In genomic region chr3:88605666-88606065, GRCm38 (mm10) we compare ENCODE assay signal across 8 mouse cellular contexts. TPM values are rescaled to one million over a fixed set of nuclear protein-coding genes. Genes with fewer than 3 reads are reported as not detected.
DNase-seq lines count a peak whose midpoint lies in the region; ATAC-seq and TF ChIP-seq lines count a peak whose summit lies in the region.
"Not testable (repeated sequence)": the region's sequence is repeated elsewhere in the genome, so short reads cannot be mapped to it uniquely, and the experiment has no call there.

Gene Arhgef2 (plus strand): TSS chr3:88605966.

- not testable (repeated sequence) for H3K27me3 ChIP-seq in E14TG2a.4 (ENCODE audit: insufficient read depth, low read length); heart, postnatal 0 days (ENCODE audit: control insufficient read depth, insufficient read depth, low read length); kidney, adult 2 months (replicated peaks; ENCODE audit: control insufficient read depth, insufficient read depth, low read length); megakaryocyte, embryonic 14.5 days (replicated peaks); small intestine, adult 2 months (ENCODE audit: control insufficient read depth, insufficient read depth, low read length)

- ATAC-seq in common myeloid progenitor, adult 5-6 weeks (replicated peaks; ENCODE audit: low read depth, poor library complexity, severe bottlenecking); heart, postnatal 0 days (ENCODE audit: insufficient read depth, low read depth): not testable (repeated sequence)

- not testable (repeated sequence) for H3K4me2 ChIP-seq in heart, postnatal 0 days (ENCODE audit: low read depth, low read length)

- intact Hi-C loops in left cerebral cortex, postnatal 4 days (cut with DNase I): loop anchor here (10.0 kb wide), 1 partner anchor 139 kb away; no protein-coding TSS in a partner anchor

- 77% methylated on average over 2 of the region's 2 CpGs for WGBS in heart, postnatal 0 days
- WGBS in kidney, adult 2 months: 94% methylated on average over 2 of the region's 2 CpGs
- WGBS in small intestine, adult 2 months: 100% methylated on average over 2 of the region's 2 CpGs

- H3K9ac ChIP-seq in heart, postnatal 0 days (replicated peaks; ENCODE audit: low read depth, low read length): not testable (repeated sequence)

- TF ChIP-seq POLR2A in kidney, adult 2 months (IDR thresholded peaks at IDR 0.05; ENCODE audit: low read depth, low read length); small intestine, adult 2 months (IDR thresholded peaks at IDR 0.05; ENCODE audit: low read depth, low read length): not testable (repeated sequence)

- TF ChIP-seq EP300 in heart, postnatal 0 days (IDR thresholded peaks at IDR 0.05; ENCODE audit: low read depth): not testable (repeated sequence)

- 0 out of 2 replicates have a peak within 1 kb of the TSS, but pooled peaks have one; percentile 23 for H3K27ac ChIP-seq in heart, postnatal 0 days (ENCODE audit: low read depth)
- not testable (repeated sequence) for H3K27ac ChIP-seq in kidney, adult 2 months (ENCODE audit: insufficient read depth, low read depth, low read length); small intestine, adult 2 months (ENCODE audit: insufficient read depth, low read depth, low read length)

- not testable (repeated sequence) for DNase-seq in gastrocnemius, adult 18-20 months (ENCODE audit: low spot score); heart, postnatal 0 days (ENCODE audit: low spot score); kidney, adult 2 months; left cerebral cortex, postnatal 4 days

- H3K36me3 ChIP-seq in E14TG2a.4 (ENCODE audit: insufficient read depth, low read length); heart, postnatal 0 days (replicated peaks; ENCODE audit: control insufficient read depth, insufficient read depth, low read length); kidney, adult 2 months (ENCODE audit: control insufficient read depth, insufficient read depth, low read length); megakaryocyte, embryonic 14.5 days (replicated peaks; ENCODE audit: low read length); small intestine, adult 2 months (ENCODE audit: control insufficient read depth, insufficient read depth, low read length): not testable (repeated sequence)

- not testable (repeated sequence) for H3K9me3 ChIP-seq in E14TG2a.4 (ENCODE audit: low read length); heart, postnatal 0 days (replicated peaks; ENCODE audit: control insufficient read depth, low read length); megakaryocyte, embryonic 14.5 days

- H3K4me1 ChIP-seq in E14TG2a.4 (replicated peaks; ENCODE audit: low read depth, low read length): peaks cover 62% of the 10 kb centered on the region
- not testable (repeated sequence) for H3K4me1 ChIP-seq in heart, postnatal 0 days (ENCODE audit: control insufficient read depth, insufficient read depth); kidney, adult 2 months (ENCODE audit: control insufficient read depth, insufficient read depth, low read length); small intestine, adult 2 months (ENCODE audit: control insufficient read depth, insufficient read depth, insufficient read length, low read length)
- H3K4me1 ChIP-seq in megakaryocyte, embryonic 14.5 days: peaks cover 74% of the 10 kb centered on the region

- H3K4me3 ChIP-seq in E14TG2a.4 (replicated peaks; ENCODE audit: low read length): peak within 1 kb of the TSS; percentile 32; the same call in 1 of the 2 replicates
- H3K4me3 ChIP-seq in heart, postnatal 0 days (ENCODE audit: low read depth, low read length); kidney, adult 2 months (ENCODE audit: insufficient read depth, low read depth, low read length); small intestine, adult 2 months (ENCODE audit: low read depth, low read length): not testable (repeated sequence)
- H3K4me3 ChIP-seq in megakaryocyte, embryonic 14.5 days (replicated peaks): peak within 1 kb of the TSS; percentile 92

- TF ChIP-seq CTCF in E14TG2a.4 (conservative IDR thresholded peaks at IDR 0.05; ENCODE audit: low read length); heart, postnatal 0 days (IDR thresholded peaks at IDR 0.05; ENCODE audit: low read depth); kidney, adult 2 months (conservative IDR thresholded peaks at IDR 0.05; ENCODE audit: insufficient read depth, insufficient read length, low read depth, low read length); small intestine, adult 2 months (IDR thresholded peaks at IDR 0.05; ENCODE audit: extremely low read depth, insufficient read length, insufficient replicate concordance, low read depth, low read length): not testable (repeated sequence)

RNA-seq across cellular contexts. Expression of gene Arhgef2, which starts in this region (rescaled TPM):
- total RNA-seq in common myeloid progenitor, adult 5-6 weeks (2017): 92.2 and 93.1 TPM in 2 replicates
- 10 to 100 TPM; 11.5 to 20.0 TPM for total RNA-seq in gastrocnemius, adult 18-20 months (2021)
- 81.1 and 146 TPM in 2 replicates for total RNA-seq in heart, postnatal 0 days (2014; rRNA removed; ENCODE audit: low replicate concordance)
- 52.2 and 56.1 TPM in 2 replicates for polyA plus RNA-seq in heart, postnatal 0 days (2015; fragmentation: Nextera tagmentation; extraction: Ambion mirVana)
- 74.5 and 80.7 TPM in 2 replicates for polyA plus RNA-seq in kidney, adult 2 months (2012; rRNA removed)
- 100 to 1,000 TPM; 129 to 134 TPM for total RNA-seq in left cerebral cortex, postnatal 4 days (2021)
- 302 and 446 TPM in 2 replicates for polyA plus RNA-seq in megakaryocyte, embryonic 14.5 days (2012; ENCODE audit: insufficient read depth, low replicate concordance)
- 49.5 and 110 TPM in 2 replicates for polyA plus RNA-seq in small intestine, adult 2 months (2012; rRNA removed)
